Mouse (Mus musculus) cerebellum, adult 2 months (tissue): ENCODE measurements around the gene Krba1.

Experiments used
- CTCF ChIP-seq: fragments of 200-500 bp; IDR thresholded peaks from 2 replicates; pipeline ENCODE4 v1.5.1; 2011; ENCODE audit warnings: low read depth, mild to moderate bottlenecking, control low read depth, low read length, moderate library complexity, borderline replicate concordance; ENCODE audit not compliant: insufficient read depth
- POLR2A ChIP-seq: fragments of 200-500 bp; IDR thresholded peaks from 2 replicates; pipeline ENCODE4 v1.6.1; 2011; ENCODE audit warnings: low read length, control low read depth, borderline replicate concordance; ENCODE audit not compliant: insufficient read depth

GRCm38 (mm10) chr6:48404071-48404470, 8.7 kb downstream of the Krba1 start:
- TF ChIP-seq POLR2A, result no peak
- TF ChIP-seq CTCF, result no peak
